Mouse (Mus musculus) embryo, embryonic 11.5 days (tissue): ENCODE measurements around the gene Ireb2.
"Not testable (repeated sequence)": the region's sequence is repeated elsewhere in the genome, so short reads cannot be mapped to it uniquely, and the experiment has no call there.

Source experiments
- DNase-seq: peaks from one replicate; pipeline ENCODE4 v3.0.0-alpha.2; 2012; ENCODE audit warnings: low read depth, low spot score

Gene Ireb2

GRCm38 (mm10) chr9:54863363-54864281 lies at the start of gene Ireb2:
Gene Ireb2, plus strand, starts transcription at chr9:54863789.
- peak; percentile 97 for DNase-seq

GRCm38 (mm10) chr9:54816508-54817201 lies 46.9 kb upstream of the Ireb2 start:
- no peak for DNase-seq

- DNase-seq: peak; percentile 48
These were observed 42.0 kb upstream of the Ireb2 start for GRCm38 (mm10) chr9:54821442-54822100.

GRCm38 (mm10) chr9:54829760-54830159 lies 33.8 kb upstream of the Ireb2 start:
- no peak for DNase-seq

- peak; percentile 42 for DNase-seq
These were observed 33.0 kb upstream of the Ireb2 start for GRCm38 (mm10) chr9:54830624-54831023.

DNA sequence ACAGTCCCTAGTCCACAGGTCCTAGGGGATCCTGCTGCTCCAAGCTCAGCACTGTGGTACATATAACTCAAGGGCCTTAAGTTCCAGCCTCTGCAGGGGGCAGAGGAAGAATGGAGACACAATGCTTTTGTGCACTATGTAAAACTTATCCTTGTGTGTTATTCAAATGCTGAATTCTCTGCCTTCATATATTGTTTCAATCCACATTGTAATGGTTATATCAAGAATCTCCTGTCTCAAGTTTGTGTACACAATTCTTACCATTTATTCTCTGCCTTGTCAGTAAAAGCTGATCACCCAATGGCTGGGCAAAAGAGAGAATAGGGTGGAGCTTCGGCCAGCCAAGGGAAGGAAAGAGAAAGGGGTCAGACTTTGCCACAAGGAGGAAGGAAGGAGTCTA lies 29.8 kb upstream of the Ireb2 start:
- DNase-seq: no peak

DNA sequence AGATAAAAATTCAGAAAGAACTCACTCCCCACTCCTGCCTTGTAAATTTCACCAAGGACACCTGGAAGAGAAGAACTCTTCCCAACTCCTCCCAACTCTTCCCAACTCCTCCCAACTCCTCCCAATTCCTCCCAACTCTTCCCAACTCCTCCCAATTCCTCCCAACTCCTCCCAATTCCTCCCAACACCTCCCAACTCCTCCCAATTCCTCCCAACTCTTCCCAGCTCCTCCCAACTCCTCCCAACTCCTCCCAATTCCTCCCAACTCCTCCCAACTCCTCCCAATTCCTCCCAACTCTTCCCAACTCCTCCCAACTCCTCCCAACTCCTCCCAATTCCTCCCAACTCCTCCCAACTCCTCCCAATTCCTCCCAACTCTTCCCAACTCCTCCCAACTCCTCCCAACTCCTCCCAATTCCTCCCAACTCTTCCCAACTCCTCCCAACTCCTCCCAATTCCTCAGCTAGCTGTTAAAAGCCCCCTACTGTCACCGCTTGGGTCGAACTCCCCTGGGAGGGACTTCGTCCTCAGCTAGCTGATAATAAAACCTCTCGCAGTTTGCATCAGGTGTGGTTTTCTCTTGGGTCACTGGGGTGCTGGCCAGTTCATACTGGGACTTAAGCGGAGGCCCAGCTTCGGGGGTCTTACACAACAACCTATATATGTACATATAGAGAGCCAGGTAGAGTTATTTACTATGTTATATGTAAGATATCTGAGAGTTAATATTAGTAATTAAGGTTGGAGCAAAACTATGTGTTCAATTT lies 27.5 kb upstream of the Ireb2 start:
- DNase-seq: not testable (repeated sequence)

GRCm38 (mm10) chr9:54837835-54838234 lies 25.8 kb upstream of the Ireb2 start:
- DNase-seq: no peak

DNA sequence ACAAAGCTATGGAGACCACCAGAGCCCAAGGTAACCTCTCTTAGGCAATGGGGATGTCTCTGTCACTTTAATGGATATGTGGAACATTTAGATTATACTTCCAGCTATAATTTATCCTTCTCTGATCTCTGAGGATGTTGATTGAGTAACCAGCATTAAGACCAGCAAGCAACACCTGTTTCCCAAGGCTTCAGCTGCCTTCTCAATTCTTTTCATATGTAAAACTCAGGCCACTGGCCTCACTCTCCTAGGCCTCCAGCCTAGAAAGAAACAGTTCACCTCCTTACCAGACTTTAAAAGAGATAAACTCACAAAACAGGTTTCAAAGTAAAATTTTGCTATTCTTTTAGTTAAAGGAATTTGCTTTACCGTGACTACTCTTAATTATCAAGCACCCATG lies 23.4 kb upstream of the Ireb2 start:
- DNase-seq: no peak

DNA sequence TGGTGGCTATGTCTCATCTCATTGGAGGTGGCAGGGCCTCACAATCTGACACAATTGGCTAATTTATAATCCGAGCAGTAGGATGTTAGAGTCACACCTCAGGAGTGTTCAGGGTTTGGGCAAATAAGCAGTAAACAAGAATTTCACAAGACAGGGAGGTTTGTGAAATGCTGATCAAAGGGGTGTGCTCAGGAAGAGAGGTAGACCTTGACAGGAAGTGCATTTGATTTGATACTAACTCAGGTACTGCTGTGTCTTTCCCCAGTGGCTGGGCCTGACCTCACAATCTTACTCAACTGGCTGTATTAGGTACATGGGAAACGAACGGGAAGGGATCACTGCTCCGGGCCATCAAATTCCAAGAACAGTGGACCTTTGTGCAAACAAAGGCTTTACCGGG lies 21.3 kb upstream of the Ireb2 start:
- no peak for DNase-seq

- no peak for DNase-seq
These were observed 19.7 kb upstream of the Ireb2 start for GRCm38 (mm10) chr9:54843887-54844286.

DNA sequence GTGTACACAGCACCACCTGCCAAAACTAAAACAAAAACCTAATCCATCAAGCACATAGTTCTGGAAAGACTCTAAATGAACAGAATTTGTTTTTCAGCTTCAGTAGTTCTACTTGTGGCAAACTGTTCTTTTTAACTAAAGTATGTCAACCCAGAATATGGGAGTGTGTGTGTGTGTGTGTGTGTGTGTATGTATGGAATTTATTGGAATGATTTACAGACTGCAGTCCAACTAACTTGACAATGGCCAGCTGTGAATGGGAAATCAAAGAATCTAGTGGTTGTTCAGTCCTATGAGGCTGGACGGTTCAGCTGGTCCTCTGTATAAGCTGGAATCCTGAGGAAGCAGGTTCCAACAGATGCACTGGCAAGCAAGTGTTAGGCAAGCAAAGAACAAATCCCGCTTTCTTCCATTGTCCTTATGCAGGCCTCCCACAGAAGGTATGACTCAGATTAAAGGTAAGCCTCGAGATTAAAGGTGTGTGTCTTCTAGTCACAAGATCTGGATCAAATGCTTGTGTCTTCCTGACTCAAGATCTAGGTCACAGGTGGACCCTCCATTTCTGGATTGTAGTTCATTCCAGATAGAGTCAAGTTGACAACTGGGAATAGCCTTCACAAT lies 18.9 kb upstream of the Ireb2 start:
- DNase-seq: no peak

GRCm38 (mm10) chr9:54848203-54848602 lies 15.4 kb upstream of the Ireb2 start:
- DNase-seq: no peak

GRCm38 (mm10) chr9:54853036-54853435 lies 10.6 kb upstream of the Ireb2 start:
- not testable (repeated sequence) for DNase-seq

DNA sequence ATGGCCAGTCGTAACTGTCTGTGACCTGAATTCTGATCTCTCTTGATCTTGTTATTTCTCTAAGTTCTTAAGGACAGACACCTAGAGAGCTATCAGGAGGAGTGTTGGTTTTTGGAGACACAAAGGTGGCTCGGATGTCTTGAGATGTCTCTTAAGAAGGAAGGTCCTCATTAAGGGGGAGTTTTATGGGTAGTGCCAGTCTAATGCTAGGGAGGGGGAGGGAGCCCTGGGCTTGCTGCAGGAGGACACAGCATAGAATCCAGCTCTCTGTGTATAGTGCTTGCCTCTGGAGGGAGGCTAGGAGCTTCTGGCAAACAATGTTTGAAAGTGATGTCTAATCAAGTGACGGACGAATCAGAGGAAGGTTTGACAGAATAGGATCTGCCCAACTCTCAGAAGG lies 10.0 kb upstream of the Ireb2 start:
- DNase-seq: no peak

GRCm38 (mm10) chr9:54855638-54856037 lies 8.0 kb upstream of the Ireb2 start:
- DNase-seq: no peak

GRCm38 (mm10) chr9:54856121-54856520 lies 7.5 kb upstream of the Ireb2 start:
- no peak for DNase-seq

GRCm38 (mm10) chr9:54857474-54857873 lies 6.1 kb upstream of the Ireb2 start:
- DNase-seq: no peak

DNA sequence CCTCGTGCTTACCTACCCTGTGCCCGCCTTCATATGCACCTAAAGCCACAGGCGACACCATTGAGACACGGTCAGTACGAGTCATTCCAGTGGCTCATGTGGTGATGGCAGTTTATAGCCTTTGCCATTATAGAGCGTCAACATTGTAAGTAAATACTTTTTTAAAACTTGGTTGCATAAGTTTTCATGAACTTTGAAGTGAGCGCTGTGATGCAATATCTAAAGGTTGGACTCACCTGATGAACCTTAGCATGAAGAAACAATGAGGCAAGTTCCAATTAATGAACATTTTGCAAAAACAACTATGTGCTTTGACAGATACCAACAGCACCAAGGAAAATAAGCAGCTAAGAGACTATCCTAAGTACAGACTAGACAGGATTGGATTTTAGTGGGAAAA lies 3.1 kb upstream of the Ireb2 start:
- no peak for DNase-seq

DNA sequence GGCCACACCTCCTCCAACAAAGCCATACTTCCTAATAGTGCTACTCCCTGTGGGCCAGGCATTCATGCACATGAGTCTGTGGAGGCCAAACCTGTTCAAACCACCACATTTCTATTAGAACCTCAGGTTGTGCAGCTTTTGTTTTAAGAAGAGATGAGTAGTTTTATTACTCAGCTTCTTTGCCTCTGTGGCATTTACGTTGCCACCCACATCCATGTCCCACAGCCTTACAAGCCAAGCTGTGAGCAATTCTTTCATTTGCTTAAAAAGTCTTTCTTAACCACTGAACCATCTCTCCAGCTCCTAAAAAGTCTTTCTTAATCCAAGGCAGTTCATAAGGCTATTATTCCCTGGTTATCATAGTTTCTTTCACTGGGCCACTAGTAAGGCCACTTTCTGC lies 15.2 kb downstream of the Ireb2 start:
- DNase-seq: no peak

DNA sequence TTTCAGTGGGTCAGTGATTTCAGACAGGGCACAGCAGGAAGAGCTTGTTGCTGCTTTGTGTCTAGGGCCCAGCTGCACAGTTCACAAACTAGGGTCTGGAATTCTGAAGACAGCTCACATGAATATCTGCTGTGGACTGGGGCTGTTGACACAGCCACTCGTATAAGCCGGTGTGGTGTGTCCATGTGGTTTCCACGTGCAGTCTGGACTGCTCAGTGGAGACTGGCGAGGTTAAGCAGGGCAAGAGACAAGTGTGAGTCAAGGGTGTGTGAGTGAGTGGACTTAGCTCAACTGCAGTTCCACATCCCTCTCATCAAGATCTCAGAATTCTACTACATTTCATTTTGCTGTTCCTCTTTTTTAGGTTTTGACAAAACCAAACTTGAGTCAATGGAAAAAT lies 28.5 kb downstream of the Ireb2 start:
- DNase-seq: no peak
